In the genomic region with DNA sequence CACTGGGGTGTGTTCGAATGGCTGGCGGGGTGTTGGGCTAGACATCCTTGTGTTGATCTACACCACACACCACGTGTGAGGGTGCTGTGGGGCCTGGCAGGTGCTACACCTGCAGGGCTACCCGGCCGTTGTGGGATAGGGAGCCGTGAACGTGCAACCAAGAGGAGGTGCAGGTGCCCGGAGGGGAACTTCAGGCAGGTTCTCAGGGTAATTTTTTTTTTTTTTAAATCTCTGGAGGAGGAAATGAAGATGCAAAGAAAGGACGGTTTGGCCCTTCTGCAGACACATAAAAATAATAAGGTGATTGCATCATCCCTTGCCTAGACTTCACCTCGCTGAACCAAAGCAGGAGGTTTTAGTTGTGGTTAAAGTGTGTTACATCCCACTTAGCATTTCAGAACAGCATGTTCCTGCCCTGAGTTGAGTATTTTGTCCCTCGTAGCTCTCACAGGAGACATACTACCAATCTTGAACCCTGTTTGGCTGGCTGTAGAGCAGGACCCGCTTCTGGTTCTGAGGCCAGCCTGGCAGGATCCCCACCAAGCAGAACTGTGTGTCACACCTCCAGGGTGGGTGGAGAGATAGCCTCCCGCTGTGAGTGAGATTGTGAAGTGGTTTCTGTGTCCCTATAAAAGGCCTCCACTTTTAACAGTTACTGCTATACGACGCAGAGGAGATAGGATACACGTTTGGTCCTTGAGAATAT, we compare ENCODE assay signal across 10 mouse cellular contexts. TPM values are rescaled to one million over a fixed set of nuclear protein-coding genes. Genes with fewer than 3 reads are reported as not detected.
DNase-seq lines count a peak whose midpoint lies in the region; ATAC-seq lines count a peak whose summit lies in the region.
"Had no signal": no experiment of that assay in that cellular context is flagged by ENCODE, and none has a peak within 500 bp of the region (broad histone marks: within the 10 kb centered on the region; RNA-seq: fewer than 3 reads in every experiment).

No protein-coding gene starts in this region.

- no peaks in the 10 kb centered on the region for H3K27me3 ChIP-seq in forebrain, embryonic 10.5 days (ENCODE audit: poor library complexity, severe bottlenecking)
- no peaks in the 10 kb centered on the region for H3K27me3 ChIP-seq in forebrain, embryonic 12.5 days
- H3K27me3 ChIP-seq: embryonic facial prominence, embryonic 13.5 days had no signal

- H3K4me2 ChIP-seq in forebrain, embryonic 12.5 days, result no peak overlapping the region
- H3K4me2 ChIP-seq: embryonic facial prominence, embryonic 13.5 days had no signal

- DNase-seq in forebrain, embryonic 10.5 days (ENCODE audit: extremely low spot score, low spot score), result no peak
- DNase-seq in spleen, adult 18-20 months, result peak; percentile 41 to 64
- DNase-seq in spleen, adult 12 weeks (ENCODE audit: low spot score), result no peak
- DNase-seq in MN1 (ENCODE audit: low spot score), result no peak
- no peak for DNase-seq in right cerebral cortex, postnatal 25 days
- no peak for DNase-seq in left cerebral cortex, postnatal 4 days
- DNase-seq: cerebellum, adult 11-12 months had no signal

- no peak overlapping the region for H3K9ac ChIP-seq in forebrain, embryonic 12.5 days
- H3K9ac ChIP-seq: embryonic facial prominence, embryonic 13.5 days had no signal

- peak overlapping the region; percentile 56 for H3K27ac ChIP-seq in forebrain, embryonic 10.5 days
- no peak overlapping the region for H3K27ac ChIP-seq in forebrain, embryonic 12.5 days
- H3K27ac ChIP-seq: embryonic facial prominence, embryonic 13.5 days had no signal

- peaks cover 95% of the 10 kb centered on the region for H3K36me3 ChIP-seq in forebrain, embryonic 10.5 days (replicated peaks)
- H3K36me3 ChIP-seq in forebrain, embryonic 12.5 days (replicated peaks), result peaks cover 38% of the 10 kb centered on the region

- H3K9me3 ChIP-seq in forebrain, embryonic 10.5 days, result no peaks in the 10 kb centered on the region
- no peaks in the 10 kb centered on the region for H3K9me3 ChIP-seq in forebrain, embryonic 12.5 days
- H3K9me3 ChIP-seq: embryonic facial prominence, embryonic 13.5 days had no signal

- peaks cover 36% of the 10 kb centered on the region for H3K4me1 ChIP-seq in forebrain, embryonic 10.5 days
- peaks cover 32% of the 10 kb centered on the region for H3K4me1 ChIP-seq in forebrain, embryonic 12.5 days

- intact Hi-C loops in left cerebral cortex, postnatal 4 days (cut with DNase I), result no loop called here

- H3K4me3 ChIP-seq in forebrain, embryonic 10.5 days, result no peak overlapping the region
- H3K4me3 ChIP-seq in forebrain, embryonic 12.5 days (replicated peaks), result no peak overlapping the region
- H3K4me3 ChIP-seq: embryonic facial prominence, embryonic 13.5 days had no signal

- WGBS in forebrain, embryonic 10.5 days, result 89% methylated on average over 16 of the region's 16 CpGs
- WGBS in forebrain, embryonic 12.5 days, result 90% methylated on average over 16 of the region's 16 CpGs

- no peak for ATAC-seq in forebrain, embryonic 12.5 days (ENCODE audit: low FRiP score)
- ATAC-seq in megakaryocyte-erythroid progenitor cell, adult 5-6 weeks (replicated peaks; ENCODE audit: low FRiP score, low TSS enrichment, poor library complexity, severe bottlenecking), result peak; percentile 44

RNA-seq across cellular contexts. Expression of gene Bcl2l11, which starts 27.2 kb away (rescaled TPM):
- 22.1 and 26.3 TPM in 2 replicates for polyA plus RNA-seq in forebrain, embryonic 10.5 days (2016; fragmentation: Nextera tagmentation; extraction: Ambion mirVana)
- 18.8 and 19.6 TPM in 2 replicates for polyA plus RNA-seq in forebrain, embryonic 12.5 days (2016; fragmentation: Nextera tagmentation; extraction: Ambion mirVana)
- total RNA-seq in megakaryocyte-erythroid progenitor cell, adult 5-6 weeks (2014; fragmentation: Nextera tagmentation), result 22.5 and 31.0 TPM in 2 replicates
- total RNA-seq in megakaryocyte-erythroid progenitor cell, adult 5-6 weeks (2017), result 11.9 and 21.6 TPM in 2 replicates
- total RNA-seq in left cerebral cortex, postnatal 4 days (2021), result 1 to 10 TPM; 7.1 to 8.9 TPM

Comparison
In these comparisons a context has a peak if more than half of its experiments do, and no peak if none do; other contexts are left out.
1. DNase-seq: peak in spleen, adult 18-20 months (2 of 2); none in forebrain, embryonic 10.5 days (single experiment), spleen, adult 12 weeks (single experiment), MN1 (single experiment), right cerebral cortex, postnatal 25 days (single experiment) and left cerebral cortex, postnatal 4 days (single experiment).